Comparison of ENCODE assay signal across 19 mouse cellular contexts in the genomic region with DNA sequence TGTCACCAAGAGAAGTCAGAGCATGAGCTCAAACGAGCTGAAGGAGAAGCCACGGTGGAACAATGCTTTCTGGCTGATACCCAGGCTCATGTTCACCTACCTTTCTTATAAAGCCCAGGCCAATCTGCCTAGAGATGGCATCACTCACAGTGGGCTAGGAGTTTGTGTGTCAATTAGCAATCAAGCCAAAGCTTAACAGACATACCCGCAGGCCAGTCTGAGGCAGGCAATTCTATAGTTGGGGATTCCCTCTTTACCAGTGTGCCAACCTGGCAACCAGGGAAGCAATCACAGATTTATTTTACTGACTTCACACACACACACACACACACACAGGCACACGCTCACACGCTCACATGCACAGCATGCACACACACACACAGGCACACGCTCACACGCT.
"Had no signal": no experiment of that assay in that cellular context is flagged by ENCODE, and none has a peak within 500 bp of the region (broad histone marks: within the 10 kb centered on the region; RNA-seq: fewer than 3 reads in every experiment).

No protein-coding gene starts in this region.

- H3K4me3 ChIP-seq: midbrain, embryonic 10.5 days; midbrain, embryonic 12.5 days; myocyte; neural tube, embryonic 13.5 days; neural tube, embryonic 15.5 days had no signal

- H3K4me2 ChIP-seq: lung, embryonic 14.5 days; midbrain, embryonic 12.5 days; neural tube, embryonic 13.5 days; neural tube, embryonic 15.5 days had no signal

- H3K36me3 ChIP-seq: midbrain, embryonic 10.5 days; midbrain, embryonic 12.5 days; neural tube, embryonic 13.5 days; neural tube, embryonic 15.5 days had no signal

- H3K27me3 ChIP-seq: midbrain, embryonic 12.5 days; neural tube, embryonic 13.5 days; neural tube, embryonic 15.5 days had no signal

- H3K27ac ChIP-seq: midbrain, embryonic 10.5 days; midbrain, embryonic 12.5 days; neural tube, embryonic 13.5 days; neural tube, embryonic 15.5 days had no signal

- ATAC-seq: midbrain, embryonic 16.5 days had no signal

- DNase-seq: lung, adult 18-20 months; lung, embryonic 14.5 days; lung, postnatal 10 days; lung, postnatal 4 days; midbrain, embryonic 14.5 days; retina, postnatal 1 day; right cerebral cortex, adult 18-20 months; right cerebral cortex, postnatal 25 days; right cerebral cortex, postnatal 4 days; spleen, adult 18-20 months; thymus, adult 18-20 months; thymus, postnatal 14 days; thymus, postnatal 36 days had no signal

- H3K9ac ChIP-seq: lung, embryonic 14.5 days; midbrain, embryonic 12.5 days; neural tube, embryonic 13.5 days; neural tube, embryonic 15.5 days had no signal

- H3K9me3 ChIP-seq: midbrain, embryonic 10.5 days; midbrain, embryonic 12.5 days; neural tube, embryonic 13.5 days; neural tube, embryonic 15.5 days had no signal

- H3K4me1 ChIP-seq: midbrain, embryonic 10.5 days; neural tube, embryonic 13.5 days; neural tube, embryonic 15.5 days had no signal
